Mouse (Mus musculus) stomach, postnatal 0 days (tissue): ENCODE results near the gene Neto2. TPM values are rescaled to one million over a fixed set of nuclear protein-coding genes. Genes with fewer than 3 reads are reported as not detected.

Experiments used
- ATAC-seq: fragments of 200-750 bp; cut with Nextera tagmentation; 2 replicates; pipeline ENCODE4 v1.8.0; 2017; ENCODE audit not compliant: low FRiP score, low TSS enrichment
- DNase-seq: peaks from one replicate; pipeline ENCODE4 v3.0.0-alpha.2; 2016; ENCODE audit warnings: low spot score
- H3K27ac ChIP-seq: fragments of 300-500 bp; sonication (generic); replicated peaks from 2 replicates; pipeline ENCODE4 v1.5.1; 2014; ENCODE audit warnings: mild to moderate bottlenecking, control low read depth
- H3K27me3 ChIP-seq: fragments of 300-500 bp; sonication (generic); 2 replicates; pipeline ENCODE4 v1.6.1; 2014; ENCODE audit warnings: low read length; ENCODE audit not compliant: control insufficient read depth, insufficient read depth
- H3K36me3 ChIP-seq: fragments of 300-500 bp; sonication (generic); 2 replicates; pipeline ENCODE4 v1.6.1; 2014; ENCODE audit warnings: low read length, mixed read lengths; ENCODE audit not compliant: control insufficient read depth, insufficient read depth
- H3K4me1 ChIP-seq: fragments of 300-500 bp; sonication (generic); replicated peaks from 2 replicates; pipeline ENCODE4 v1.6.1; 2014; ENCODE audit warnings: antibody characterized with exemption; ENCODE audit not compliant: control insufficient read depth, insufficient read depth
- H3K4me2 ChIP-seq: fragments of 300-500 bp; sonication (generic); replicated peaks from 2 replicates; pipeline ENCODE4 v1.6.1; 2014; ENCODE audit warnings: low read depth, mild to moderate bottlenecking, control low read depth, moderate library complexity
- H3K4me3 ChIP-seq: fragments of 300-500 bp; sonication (generic); 2 replicates; pipeline ENCODE4 v1.5.1; 2014; ENCODE audit warnings: low read depth, low read length, control low read depth
- H3K9ac ChIP-seq: fragments of 300-500 bp; sonication (generic); 2 replicates; pipeline ENCODE4 v1.6.1; 2014; ENCODE audit warnings: mild to moderate bottlenecking, low read length, control low read depth, mixed read lengths
- H3K9me3 ChIP-seq: fragments of 300-500 bp; sonication (generic); 2 replicates; pipeline ENCODE4 v1.6.1; 2016; ENCODE audit warnings: low read length; ENCODE audit not compliant: control insufficient read depth
- CTCF ChIP-seq: IDR thresholded peaks from 2 replicates; pipeline ENCODE4 v1.5.1; 2016; ENCODE audit warnings: antibody characterized with exemption, low read depth, mild to moderate bottlenecking, moderate library complexity
- EP300 ChIP-seq: optimal IDR thresholded peaks from 2 replicates; pipeline ENCODE3; 2016; ENCODE audit warnings: antibody characterized with exemption
- WGBS: fragments of 180-500 bp; shearing (Covaris S2); extraction: QIAGEN DNeasy Blood & Tissue Kit; methylation state at CpG from one replicate; pipeline ENCODE4 v1.1.7; 2014; 5-methylcytosine and 5-hydroxymethylcytosine counted together
- polyA plus RNA-seq: library from polyadenylated mRNA; unstranded; fragments of >200 nt; fragmentation: Nextera tagmentation; extraction: Ambion mirVana; gene quantifications from 2 replicates; pipeline ENCODE4 v1.2.1, GENCODE M21; 2015

Gene Neto2
- polyA plus RNA-seq, 1 experiment from 2014 or later = 1.5 TPM

DNA sequence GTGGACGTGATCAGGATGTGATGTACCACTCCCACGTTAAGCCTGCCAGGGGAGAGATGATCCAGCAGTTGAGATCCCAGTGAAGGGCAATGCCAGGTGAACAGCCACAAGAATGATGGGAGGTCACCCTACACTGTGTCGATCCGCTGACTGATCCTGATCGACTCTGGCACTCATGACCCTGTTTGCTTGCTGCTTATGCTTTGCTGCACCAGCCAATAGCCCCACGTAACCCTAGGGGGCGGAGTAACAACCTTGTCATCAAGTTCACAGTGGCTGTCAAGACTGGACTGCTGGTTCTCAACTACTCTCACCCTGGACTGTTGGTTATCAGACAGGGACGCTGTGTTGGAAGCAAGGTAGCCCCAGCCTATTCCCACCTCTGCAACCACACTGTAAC is 99.0 kb downstream of the Neto2 start:
- no peaks in the 10 kb centered on the region for H3K9me3 ChIP-seq
- WGBS = 79% methylated on average over 8 of the region's 8 CpGs
- ATAC-seq (0 out of 2 replicates have a peak, but pooled peaks have one; percentile 21), DNase-seq (no peak)
- no peaks in the 10 kb centered on the region for H3K4me1 ChIP-seq
- no peak overlapping the region for H3K9ac ChIP-seq
- no peak overlapping the region for H3K27ac ChIP-seq
- no peaks in the 10 kb centered on the region for H3K36me3 ChIP-seq
- no peak overlapping the region for H3K4me2 ChIP-seq
- TF ChIP-seq EP300 = no peak
- no peak for TF ChIP-seq CTCF
- H3K4me3 ChIP-seq = no peak overlapping the region
- no peaks in the 10 kb centered on the region for H3K27me3 ChIP-seq

DNA sequence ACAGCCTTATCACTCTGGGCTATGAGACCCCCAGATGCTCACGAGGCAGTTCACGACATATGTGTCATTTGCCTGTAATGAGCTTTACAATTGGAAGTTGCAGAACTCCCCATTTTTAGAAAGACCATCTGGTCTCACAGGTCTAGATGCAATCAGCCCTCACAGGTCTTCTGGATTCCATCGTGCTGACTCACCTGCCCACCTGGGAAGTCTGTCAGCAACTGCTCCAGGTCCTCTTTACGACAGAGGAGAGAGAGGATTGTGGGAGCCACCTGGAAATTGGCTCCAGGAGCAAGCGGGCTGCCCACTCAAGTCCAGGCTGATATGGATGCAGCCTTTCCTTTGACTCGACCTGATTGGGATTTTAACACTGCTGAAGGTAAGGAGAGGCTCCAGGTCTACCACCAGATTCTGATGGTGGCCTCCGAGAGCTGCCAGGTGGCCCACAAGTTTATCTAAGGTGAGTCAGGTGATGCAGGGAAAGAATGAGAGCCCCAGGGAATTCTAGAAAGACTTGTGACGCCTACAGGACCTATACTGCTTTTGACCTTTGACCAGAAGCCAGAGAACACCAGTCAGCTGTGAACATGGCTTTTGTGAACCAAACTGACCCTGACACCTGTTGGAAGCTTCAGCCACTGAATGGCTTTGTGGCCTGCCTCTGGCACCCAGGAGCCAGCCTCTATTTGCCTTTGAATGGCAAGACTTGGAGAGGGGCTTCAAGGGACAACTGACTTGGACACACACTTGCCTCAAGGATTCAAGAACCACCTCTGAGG is 103.1 kb downstream of the Neto2 start:
- no peaks in the 10 kb centered on the region for H3K4me1 ChIP-seq
- H3K4me2 ChIP-seq = no peak overlapping the region
- H3K9ac ChIP-seq = no peak overlapping the region
- DNase-seq (no peak), ATAC-seq (no peak)
- no peaks in the 10 kb centered on the region for H3K27me3 ChIP-seq
- H3K36me3 ChIP-seq = no peaks in the 10 kb centered on the region
- TF ChIP-seq EP300 = no peak
- TF ChIP-seq CTCF = no peak
- 58% methylated on average over 8 of the region's 8 CpGs for WGBS
- no peak overlapping the region for H3K27ac ChIP-seq
- H3K4me3 ChIP-seq = no peak overlapping the region
- no peaks in the 10 kb centered on the region for H3K9me3 ChIP-seq

DNA sequence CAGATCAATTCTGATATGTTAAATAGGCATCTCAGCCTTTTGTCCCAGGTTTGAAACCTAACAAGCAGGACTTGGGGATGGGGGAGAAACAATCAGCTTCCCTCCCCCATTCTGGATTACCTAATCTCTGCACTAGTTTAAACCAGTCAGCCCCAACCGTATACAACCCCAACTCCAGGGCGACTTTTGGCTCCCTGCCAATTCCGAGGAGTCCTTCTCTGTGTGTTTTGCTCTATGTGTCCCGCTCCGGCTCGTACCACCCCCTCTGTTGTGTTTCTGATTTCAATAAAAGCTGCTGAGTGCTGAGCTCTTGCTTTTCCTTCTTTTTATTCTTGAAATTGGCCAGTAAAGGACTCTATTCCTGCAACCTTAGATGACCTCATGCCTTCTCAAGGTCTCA is 105.3 kb downstream of the Neto2 start:
- WGBS = 14% methylated on average over 6 of the region's 6 CpGs
- DNase-seq = peak; percentile 60

DNA sequence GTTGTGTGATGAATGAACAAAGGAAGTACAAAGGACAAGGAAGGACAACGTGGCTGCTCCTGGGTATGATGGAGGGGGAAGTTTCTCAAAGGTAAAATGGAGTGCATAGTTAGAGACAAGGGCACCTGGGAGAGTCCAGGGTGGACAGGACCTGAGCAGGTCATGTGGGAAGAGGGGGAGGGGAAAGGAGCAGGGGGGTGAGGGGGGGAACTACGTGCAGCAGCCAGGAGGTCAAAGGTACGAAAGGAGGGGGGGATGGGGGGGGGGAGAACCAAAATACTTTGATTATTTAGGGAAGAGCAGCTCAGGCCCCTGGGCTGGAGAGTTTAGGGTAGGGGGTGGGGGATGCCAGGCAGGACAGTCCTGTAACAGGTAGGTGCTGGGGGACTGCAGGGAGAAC is 105.7 kb downstream of the Neto2 start:
- H3K27ac ChIP-seq = no peak overlapping the region
- TF ChIP-seq CTCF (no peak), EP300 (no peak)
- no peaks in the 10 kb centered on the region for H3K9me3 ChIP-seq
- DNase-seq = no peak
- no peak overlapping the region for H3K9ac ChIP-seq
- no peak overlapping the region for H3K4me2 ChIP-seq
- no peaks in the 10 kb centered on the region for H3K36me3 ChIP-seq
- no peaks in the 10 kb centered on the region for H3K4me1 ChIP-seq
- no peaks in the 10 kb centered on the region for H3K27me3 ChIP-seq
- peak; percentile 8; the same call in 1 of the 2 replicates for ATAC-seq
- H3K4me3 ChIP-seq = no peak overlapping the region
- 29% methylated on average over 3 of the region's 3 CpGs for WGBS

More for the DNA sequence above, 105.3 kb downstream of the Neto2 start:
- no peak overlapping the region; the same call in 1 of the 2 replicates for H3K4me2 ChIP-seq
- no peak overlapping the region for H3K27ac ChIP-seq
- no peaks in the 10 kb centered on the region for H3K36me3 ChIP-seq
- no peaks in the 10 kb centered on the region for H3K27me3 ChIP-seq
- H3K4me3 ChIP-seq = no peak overlapping the region
- no peaks in the 10 kb centered on the region for H3K4me1 ChIP-seq
- H3K9ac ChIP-seq = no peak overlapping the region
- TF ChIP-seq CTCF = no peak
- no peak for TF ChIP-seq EP300
- no peaks in the 10 kb centered on the region for H3K9me3 ChIP-seq
- ATAC-seq = peak; percentile 75; the same call in 1 of the 2 replicates

DNA sequence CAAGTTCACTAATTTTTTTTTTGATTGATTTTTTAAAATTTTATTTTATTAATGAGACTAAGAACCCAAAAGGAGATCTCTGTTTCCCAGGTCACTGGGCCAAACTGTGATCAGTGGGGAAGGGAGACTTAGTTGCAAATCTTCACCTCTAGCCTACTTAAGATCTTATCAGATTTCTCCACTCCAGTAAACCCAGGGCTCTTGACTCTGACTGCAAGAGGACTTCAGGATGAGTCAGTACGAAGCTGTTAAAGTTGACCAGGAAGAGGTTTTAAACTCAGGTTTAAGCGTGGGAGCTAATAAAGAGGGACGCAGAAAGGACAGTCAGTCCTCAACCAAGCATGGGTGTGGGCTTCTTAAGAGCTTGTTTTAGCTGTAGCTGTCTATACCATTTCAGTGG is 107.4 kb downstream of the Neto2 start:
- no peak overlapping the region for H3K4me2 ChIP-seq
- H3K4me3 ChIP-seq = no peak overlapping the region
- ATAC-seq = no peak
- no peak overlapping the region for H3K27ac ChIP-seq
- no peaks in the 10 kb centered on the region for H3K4me1 ChIP-seq
- no peak for DNase-seq
- H3K36me3 ChIP-seq = no peaks in the 10 kb centered on the region
- no peaks in the 10 kb centered on the region for H3K27me3 ChIP-seq
- 81% methylated on average over 3 of the region's 3 CpGs for WGBS
- no peak for TF ChIP-seq CTCF
- TF ChIP-seq EP300 = no peak
- H3K9ac ChIP-seq = no peak overlapping the region
- H3K9me3 ChIP-seq = no peaks in the 10 kb centered on the region

DNA sequence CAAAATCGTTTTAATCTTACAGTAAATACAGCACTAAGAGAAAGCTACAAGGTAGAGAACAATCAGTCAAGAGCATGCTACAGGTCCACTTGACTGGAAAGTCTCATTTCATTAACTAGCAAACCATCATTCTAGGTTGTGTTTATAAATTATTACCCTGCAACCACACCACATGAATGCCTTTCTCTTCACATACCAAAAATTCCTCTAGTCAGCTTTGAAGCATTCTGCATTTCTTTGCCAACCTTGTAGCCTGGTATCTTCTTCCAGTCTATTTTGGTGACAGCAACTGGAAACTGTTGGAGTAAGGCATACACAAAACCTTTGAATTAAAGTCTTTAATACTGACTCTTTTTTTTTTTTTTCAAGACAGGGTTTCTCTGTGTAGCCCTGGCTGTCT is 109.2 kb downstream of the Neto2 start:
- TF ChIP-seq EP300 (no peak), CTCF (no peak)
- H3K9me3 ChIP-seq = no peaks in the 10 kb centered on the region
- no peaks in the 10 kb centered on the region for H3K4me1 ChIP-seq
- no peak overlapping the region for H3K9ac ChIP-seq
- no peaks in the 10 kb centered on the region for H3K27me3 ChIP-seq
- no peak overlapping the region for H3K4me2 ChIP-seq
- no peak overlapping the region for H3K27ac ChIP-seq
- H3K36me3 ChIP-seq = no peaks in the 10 kb centered on the region
- H3K4me3 ChIP-seq = no peak overlapping the region
- ATAC-seq (no peak), DNase-seq (no peak)
- WGBS = 50% methylated on average over 1 of the region's 1 CpGs
